Mouse (Mus musculus): ENCODE measurements around the gene Bbox1. TPM values are rescaled to one million over a fixed set of nuclear protein-coding genes. Genes with fewer than 3 reads are reported as not detected.

Gene Bbox1
- total RNA-seq, 2 experiments from 2014 or later, result 0.11 to 0.48 TPM

- intact Hi-C loops (cut with DNase I), result no loop called here
Measured at GRCm38 (mm10) chr2:110285829-110286504, 28.4 kb downstream of the Bbox1 start.

GRCm38 (mm10) chr2:110275424-110275823 is 38.9 kb downstream of the Bbox1 start:
- DNase-seq (ENCODE audit: low spot score in 2 of 2), result peak; percentile 7 to 51
- intact Hi-C loops (cut with DNase I), result no loop called here

More at GRCm38 (mm10) chr2:110285829-110286504, 28.4 kb downstream of the Bbox1 start:
- no peak for DNase-seq (ENCODE audit: low spot score in 2 of 2)

- intact Hi-C loops (cut with DNase I), result no loop called here
- no peak for DNase-seq (ENCODE audit: low spot score in 2 of 2)
Measured at GRCm38 (mm10) chr2:110274160-110274559, 40.2 kb downstream of the Bbox1 start.

GRCm38 (mm10) chr2:110269281-110269680 is 45.1 kb downstream of the Bbox1 start:
- DNase-seq (ENCODE audit: low spot score in 2 of 2), result no peak
- intact Hi-C loops (cut with DNase I), result no loop called here

- no peak for DNase-seq (ENCODE audit: low spot score in 2 of 2)
- intact Hi-C loops (cut with DNase I), result loop anchor here (5.0 kb wide), 2 partner anchors 750 to 825 kb away; no protein-coding TSS in a partner anchor
Measured at GRCm38 (mm10) chr2:110232252-110232651, 82.1 kb downstream of the Bbox1 start.

GRCm38 (mm10) chr2:110230753-110231152 is 83.6 kb downstream of the Bbox1 start:
- intact Hi-C loops (cut with DNase I), result loop anchor here (5.0 kb wide), 2 partner anchors 752 to 827 kb away; no protein-coding TSS in a partner anchor
- no peak for DNase-seq (ENCODE audit: low spot score in 2 of 2)

- DNase-seq (ENCODE audit: low spot score in 2 of 2), result peak; percentile 71 to 85
- intact Hi-C loops (cut with DNase I), result loop anchor here (1.0 to 5.0 kb wide), 3 partner anchors 336 to 828 kb away; no protein-coding TSS in a partner anchor
Measured at GRCm38 (mm10) chr2:110229143-110230087, 84.9 kb downstream of the Bbox1 start.

- intact Hi-C loops (cut with DNase I), result no loop called here
- DNase-seq (ENCODE audit: low spot score in 2 of 2), result no peak
Measured at GRCm38 (mm10) chr2:110226421-110226820, 87.9 kb downstream of the Bbox1 start.

- intact Hi-C loops (cut with DNase I), result no loop called here
Measured at GRCm38 (mm10) chr2:110225969-110226368, 88.4 kb downstream of the Bbox1 start.

GRCm38 (mm10) chr2:110222793-110223192 is 91.6 kb downstream of the Bbox1 start:
- intact Hi-C loops (cut with DNase I), result no loop called here
- DNase-seq (ENCODE audit: low spot score in 2 of 2), result no peak

More at GRCm38 (mm10) chr2:110225969-110226368, 88.4 kb downstream of the Bbox1 start:
- no peak for DNase-seq (ENCODE audit: low spot score in 2 of 2)

- intact Hi-C loops (cut with DNase I), result no loop called here
- no peak for DNase-seq (ENCODE audit: low spot score in 2 of 2)
Measured at GRCm38 (mm10) chr2:110220492-110220891, 93.9 kb downstream of the Bbox1 start.

- intact Hi-C loops (cut with DNase I), result no loop called here
- no peak for DNase-seq (ENCODE audit: low spot score in 2 of 2)
Measured at GRCm38 (mm10) chr2:110215685-110216058, 98.7 kb downstream of the Bbox1 start.

- intact Hi-C loops (cut with DNase I), result no loop called here
- no peak for DNase-seq (ENCODE audit: low spot score in 2 of 2)
Measured at GRCm38 (mm10) chr2:110214991-110215684, 99.2 kb downstream of the Bbox1 start.

- no peak for DNase-seq (ENCODE audit: low spot score in 2 of 2)
- intact Hi-C loops (cut with DNase I), result no loop called here
Measured at GRCm38 (mm10) chr2:110214278-110214677, 100.1 kb downstream of the Bbox1 start.

Other genes starting within 250 kb of the Bbox1 start
- gene Fibin, start 48.6 kb upstream of the Bbox1 start, total RNA-seq (2021), result 1 to 10 TPM; 3.6 to 4.2 TPM

All from left cerebral cortex, postnatal 25 days (tissue).